Mouse (Mus musculus) CD8-positive naive resting alpha-beta T cell, adult 2 months (primary cell): Measurements from ENCODE around the gene Antxr2.

ENCODE experiments used
- DNase-seq, 2 experiments: peaks; one replicate each; pipeline ENCODE4 v3.0.0; 2022; ENCODE audit warnings: low read depth in 2 of 2, low spot score in 2 of 2

Gene Antxr2

DNA sequence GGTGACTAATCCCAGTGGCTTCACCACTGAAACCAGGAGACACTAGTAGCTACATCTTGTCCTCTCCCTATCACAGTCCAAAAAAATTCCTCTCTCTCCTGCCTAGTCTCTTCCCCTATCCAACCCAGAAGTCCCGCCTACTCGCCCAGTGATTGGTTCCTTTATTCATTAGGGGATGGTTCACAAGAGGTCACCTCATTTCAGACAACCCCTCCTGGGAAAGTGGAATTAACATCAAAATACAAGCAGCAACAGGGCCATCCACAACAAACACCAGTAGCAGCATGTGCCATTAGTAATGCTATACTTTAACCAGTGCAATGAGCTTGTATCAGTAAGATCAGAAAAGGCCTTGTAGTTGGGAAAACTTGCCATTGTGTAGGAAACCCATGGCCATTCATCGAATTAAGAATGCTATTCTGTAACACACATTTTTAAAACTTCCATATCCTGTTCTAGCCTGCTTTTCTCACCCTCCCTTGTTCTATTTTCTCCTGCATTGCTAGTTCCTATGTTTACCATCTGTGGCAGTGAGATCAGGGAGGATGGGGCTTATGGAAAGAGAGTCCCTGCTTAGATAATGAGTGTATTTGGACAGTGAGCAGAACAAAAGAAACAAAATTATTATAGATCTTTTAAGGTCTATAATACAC lies 191.4 kb downstream of the Antxr2 start:
- no peak for DNase-seq

GRCm38 (mm10) chr5:97837333-97837732 lies 193.5 kb downstream of the Antxr2 start:
- DNase-seq: no peak

- no peak for DNase-seq
These were observed 195.4 kb downstream of the Antxr2 start for GRCm38 (mm10) chr5:97835418-97835817.

- DNase-seq: no peak
These were observed 196.1 kb downstream of the Antxr2 start for GRCm38 (mm10) chr5:97834770-97835169.
